Mouse (Mus musculus) limb, embryonic 13.5 days (tissue): ENCODE results near the gene Tmem40. TPM values are rescaled to one million over a fixed set of nuclear protein-coding genes. Genes with fewer than 3 reads are reported as not detected.

Source experiments
- ATAC-seq: fragments of 200-750 bp; cut with Nextera tagmentation; 2 replicates; pipeline ENCODE4 v1.8.0; 2017; ENCODE audit warnings: low read depth, moderate number of reproducible peaks, moderate TSS enrichment; ENCODE audit not compliant: low FRiP score
- H3K27ac ChIP-seq: fragments of 300-500 bp; sonication (generic); 2 replicates; pipeline ENCODE4 v1.5.1; 2015; ENCODE audit warnings: inconsistent platforms, mild to moderate bottlenecking, moderate library complexity
- H3K27me3 ChIP-seq: fragments of 300-500 bp; sonication (generic); 2 replicates; pipeline ENCODE4 v1.6.1; 2015; ENCODE audit warnings: mild to moderate bottlenecking, inconsistent platforms
- H3K36me3 ChIP-seq: fragments of 300-500 bp; sonication (generic); 2 replicates; pipeline ENCODE4 v1.6.1; 2015; ENCODE audit warnings: inconsistent platforms, mild to moderate bottlenecking, moderate library complexity
- H3K4me1 ChIP-seq: fragments of 300-500 bp; sonication (generic); 2 replicates; pipeline ENCODE4 v1.6.1; 2015; ENCODE audit warnings: inconsistent platforms
- H3K4me2 ChIP-seq: fragments of 300-500 bp; sonication (generic); replicated peaks from 2 replicates; pipeline ENCODE4 v1.6.1; 2015; ENCODE audit warnings: inconsistent platforms, mild to moderate bottlenecking, moderate library complexity
- H3K4me3 ChIP-seq: fragments of 300-500 bp; sonication (generic); 2 replicates; pipeline ENCODE4 v1.5.1; 2015; ENCODE audit warnings: moderate library complexity, mild to moderate bottlenecking, inconsistent platforms
- H3K9ac ChIP-seq: fragments of 300-500 bp; sonication (generic); 2 replicates; pipeline ENCODE4 v1.6.1; 2015; ENCODE audit warnings: mild to moderate bottlenecking, inconsistent platforms
- H3K9me3 ChIP-seq: fragments of 300-500 bp; sonication (generic); 2 replicates; pipeline ENCODE4 v1.6.1; 2016; ENCODE audit warnings: inconsistent platforms
- WGBS: fragments of 180-500 bp; shearing (Covaris S2); methylation state at CpG from one replicate; pipeline ENCODE4 v1.1.7; 2015; 5-methylcytosine and 5-hydroxymethylcytosine counted together
- polyA plus RNA-seq: library from polyadenylated mRNA; unstranded; fragments of >200 nt; fragmentation: Nextera tagmentation; extraction: Ambion mirVana; gene quantifications from 2 replicates; pipeline ENCODE4 v1.2.1, GENCODE M21; 2015

Gene Tmem40
- polyA plus RNA-seq, 1 experiment from 2014 or later, result 2.6 TPM

DNA sequence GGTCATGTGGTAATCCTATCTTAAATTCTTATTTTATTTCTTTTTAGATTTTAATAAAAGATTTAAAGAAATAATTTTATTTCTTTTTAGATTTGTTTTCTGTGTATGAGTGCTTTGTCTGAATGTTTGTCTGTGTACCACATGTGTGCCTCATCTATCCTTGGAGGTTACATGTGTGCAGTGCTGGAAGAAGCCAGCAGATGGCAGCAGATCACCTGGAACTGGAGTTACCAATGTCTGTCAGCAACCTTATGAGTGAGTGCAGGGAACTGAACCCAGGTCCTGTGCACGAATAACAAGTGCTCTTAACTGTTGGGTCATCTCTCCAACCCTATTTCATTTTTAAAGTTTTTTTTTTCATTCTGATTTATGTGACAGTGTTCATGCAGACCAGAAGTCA lies 35.1 kb downstream of the Tmem40 start:
- 90% methylated on average over 1 of the region's 1 CpGs for WGBS
- peaks cover 11% of the 10 kb centered on the region for H3K4me1 ChIP-seq
- no peaks in the 10 kb centered on the region for H3K27me3 ChIP-seq
- no peak for ATAC-seq
- H3K9me3 ChIP-seq, result peaks cover 5% of the 10 kb centered on the region
- no peak overlapping the region for H3K27ac ChIP-seq
- H3K4me3 ChIP-seq, result no peak overlapping the region
- H3K36me3 ChIP-seq, result no peaks in the 10 kb centered on the region
- no peak overlapping the region for H3K9ac ChIP-seq
- no peak overlapping the region for H3K4me2 ChIP-seq

- peaks cover 1% of the 10 kb centered on the region for H3K9me3 ChIP-seq
- ATAC-seq, result no peak
- H3K36me3 ChIP-seq, result no peaks in the 10 kb centered on the region
- no peak overlapping the region for H3K27ac ChIP-seq
- no peak overlapping the region for H3K4me3 ChIP-seq
- peaks cover 11% of the 10 kb centered on the region for H3K4me1 ChIP-seq
- H3K4me2 ChIP-seq, result no peak overlapping the region
- 75% methylated on average over 5 of the region's 5 CpGs for WGBS
- no peaks in the 10 kb centered on the region for H3K27me3 ChIP-seq
- no peak overlapping the region for H3K9ac ChIP-seq
These were observed 40.0 kb downstream of the Tmem40 start for GRCm38 (mm10) chr6:115722246-115722645.

- no peak overlapping the region for H3K9ac ChIP-seq
- H3K27ac ChIP-seq, result no peak overlapping the region
- no peaks in the 10 kb centered on the region for H3K36me3 ChIP-seq
- H3K27me3 ChIP-seq, result no peaks in the 10 kb centered on the region
- peaks cover 20% of the 10 kb centered on the region for H3K4me1 ChIP-seq
- H3K4me2 ChIP-seq, result peak overlapping the region; percentile 54
- H3K4me3 ChIP-seq, result peak overlapping the region; percentile 7; the same call in 1 of the 2 replicates
- no peaks in the 10 kb centered on the region for H3K9me3 ChIP-seq
- peak; percentile 83 for ATAC-seq
- whole genome bisulfite sequencing, result 1% methylated on average over 15 of the region's 15 CpGs
These were observed 44.3 kb downstream of the Tmem40 start for GRCm38 (mm10) chr6:115717715-115718558.

DNA sequence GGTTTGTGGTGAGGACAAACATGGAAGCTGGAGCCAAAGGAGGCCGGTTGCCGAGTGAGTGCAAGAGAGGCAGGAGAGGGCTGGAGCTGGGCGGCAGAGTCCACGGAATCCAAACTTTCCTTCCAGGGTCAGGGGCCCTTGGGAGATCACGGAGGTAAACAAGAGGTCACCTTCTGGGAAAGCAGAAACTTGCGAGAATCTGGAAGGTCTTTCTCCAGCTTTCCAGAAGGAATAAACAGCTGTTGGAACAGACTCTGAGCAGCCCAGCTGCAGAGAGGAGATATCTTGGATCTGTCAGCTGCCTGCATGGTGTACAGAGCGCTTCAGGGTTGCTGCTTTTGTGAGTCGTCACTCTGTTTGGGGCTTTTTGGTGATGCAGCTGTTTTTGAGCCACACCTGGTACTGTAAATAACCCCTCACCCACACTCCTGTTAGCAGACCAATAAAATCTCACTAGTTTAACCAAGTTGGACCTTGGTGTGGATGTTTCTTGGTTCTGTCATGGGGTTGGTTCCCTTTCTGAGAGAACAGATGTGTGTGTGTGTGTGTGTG lies 45.0 kb downstream of the Tmem40 start:
- peaks cover 20% of the 10 kb centered on the region for H3K4me1 ChIP-seq
- no peaks in the 10 kb centered on the region for H3K36me3 ChIP-seq
- ATAC-seq, result peak; percentile 71
- no peak overlapping the region for H3K9ac ChIP-seq
- no peaks in the 10 kb centered on the region for H3K9me3 ChIP-seq
- 10% methylated on average over 8 of the region's 8 CpGs for WGBS
- H3K4me2 ChIP-seq, result peak overlapping the region; percentile 54
- peak overlapping the region; percentile 44; the same call in 1 of the 2 replicates for H3K27ac ChIP-seq
- no peaks in the 10 kb centered on the region for H3K27me3 ChIP-seq
- peak overlapping the region; percentile 8; the same call in 1 of the 2 replicates for H3K4me3 ChIP-seq

DNA sequence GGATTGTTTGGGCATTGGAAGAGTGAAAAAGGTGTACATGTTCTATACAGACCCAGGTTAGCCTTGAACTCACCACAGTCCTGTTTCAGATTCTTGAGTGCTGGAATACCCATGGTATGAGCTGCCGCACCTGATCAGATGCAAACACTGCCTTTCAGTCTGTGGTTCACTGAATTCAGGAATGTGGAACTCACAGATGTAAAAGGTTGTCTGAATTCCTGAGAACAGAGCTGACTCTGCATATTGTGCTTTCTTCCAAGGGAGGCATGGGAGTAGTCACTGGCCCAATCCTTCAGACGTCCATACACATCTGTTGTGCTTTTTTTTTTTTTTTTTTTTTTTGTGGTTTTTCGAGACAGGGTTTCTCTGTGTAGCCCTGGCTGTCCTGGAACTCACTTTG lies 50.9 kb downstream of the Tmem40 start:
- WGBS, result 65% methylated on average over 3 of the region's 3 CpGs
- ATAC-seq, result no peak
- H3K27ac ChIP-seq, result no peak overlapping the region

DNA sequence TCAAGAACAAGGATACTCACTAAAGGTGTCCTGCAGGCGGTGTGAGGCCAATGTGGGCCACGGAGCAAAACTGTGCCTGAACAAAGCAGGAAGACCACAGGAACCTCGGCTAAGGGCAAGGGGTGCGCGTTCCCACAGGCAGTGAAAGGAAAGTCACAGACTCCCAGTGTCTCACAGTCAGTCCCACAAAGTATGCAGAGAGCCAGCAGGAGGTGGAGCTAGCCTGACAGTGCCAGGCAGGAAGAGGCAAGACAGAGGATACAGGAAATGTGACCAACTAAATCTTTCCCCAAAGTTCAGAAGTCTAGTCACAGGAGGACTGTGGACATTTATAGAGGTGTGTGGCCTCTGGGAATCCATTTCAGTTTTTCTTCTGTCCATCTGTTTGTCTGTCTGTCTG lies 59.3 kb downstream of the Tmem40 start:
- Histone ChIP-seq H3K27me3 (no peaks in the 10 kb centered on the region), H3K36me3 (no peaks in the 10 kb centered on the region), H3K9ac (no peak overlapping the region), H3K9me3 (no peaks in the 10 kb centered on the region), H3K4me3 (no peak overlapping the region), H3K4me1 (no peaks in the 10 kb centered on the region), H3K27ac (no peak overlapping the region), H3K4me2 (no peak overlapping the region)
- WGBS, result 71% methylated on average over 5 of the region's 5 CpGs
- ATAC-seq, result no peak

More for the DNA sequence above, 50.9 kb downstream of the Tmem40 start:
- Histone ChIP-seq H3K9me3 (no peaks in the 10 kb centered on the region), H3K36me3 (no peaks in the 10 kb centered on the region), H3K27me3 (no peaks in the 10 kb centered on the region), H3K4me3 (no peak overlapping the region), H3K4me1 (no peaks in the 10 kb centered on the region), H3K9ac (no peak overlapping the region), H3K4me2 (no peak overlapping the region)

GRCm38 (mm10) chr6:115701302-115701701 lies 60.9 kb downstream of the Tmem40 start:
- no peak for ATAC-seq
- Histone ChIP-seq H3K4me1 (no peaks in the 10 kb centered on the region), H3K9me3 (no peaks in the 10 kb centered on the region), H3K36me3 (no peaks in the 10 kb centered on the region), H3K9ac (no peak overlapping the region), H3K27me3 (no peaks in the 10 kb centered on the region), H3K27ac (no peak overlapping the region), H3K4me2 (no peak overlapping the region), H3K4me3 (no peak overlapping the region)
- WGBS, result 56% methylated on average over 11 of the region's 11 CpGs

DNA sequence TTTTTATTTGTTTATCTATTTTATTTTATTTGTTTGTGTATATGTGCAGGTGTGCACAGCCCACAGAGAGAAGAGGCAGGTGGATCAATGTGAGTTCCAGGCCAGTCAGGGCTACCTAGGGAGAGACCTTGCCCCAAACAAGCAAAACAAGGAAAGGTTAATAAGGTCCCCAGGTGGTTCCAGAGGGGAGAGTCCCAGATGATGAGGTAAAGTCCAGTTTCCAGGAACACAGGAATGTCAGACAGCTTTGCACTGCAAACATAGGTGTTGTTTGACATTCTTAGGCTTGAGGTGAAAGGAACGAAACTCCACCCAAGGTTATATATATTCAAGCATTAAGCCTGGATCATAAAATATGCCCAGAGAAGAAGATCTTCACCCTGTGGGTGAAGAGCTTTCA lies 61.4 kb downstream of the Tmem40 start:
- Histone ChIP-seq H3K4me3 (no peak overlapping the region), H3K4me2 (no peak overlapping the region), H3K36me3 (no peaks in the 10 kb centered on the region), H3K9me3 (no peaks in the 10 kb centered on the region), H3K27ac (no peak overlapping the region), H3K4me1 (no peaks in the 10 kb centered on the region), H3K27me3 (no peaks in the 10 kb centered on the region), H3K9ac (no peak overlapping the region)
- no peak for ATAC-seq
- 89% methylated on average over 1 of the region's 1 CpGs for WGBS

DNA sequence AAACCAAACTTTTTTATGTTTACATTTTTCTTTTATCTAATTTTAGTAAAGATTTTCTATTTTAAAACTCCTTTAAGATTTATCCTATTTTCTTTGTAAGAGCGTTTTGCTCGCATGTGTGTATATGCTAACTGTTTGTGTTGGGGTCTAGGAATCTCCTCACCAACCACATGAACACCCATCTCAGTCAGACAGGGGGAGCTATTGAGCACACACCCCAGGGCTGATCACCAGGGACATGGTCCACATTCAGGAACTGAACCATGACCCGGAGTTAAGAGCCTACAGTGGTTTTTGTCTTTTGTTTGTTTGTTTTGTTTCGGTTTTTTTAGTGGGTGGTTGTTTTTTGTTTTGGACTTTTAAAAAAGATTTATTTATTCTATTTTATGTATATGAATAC lies 63.5 kb downstream of the Tmem40 start:
- WGBS, result 84% methylated on average over 4 of the region's 4 CpGs

GRCm38 (mm10) chr6:115697739-115698558 lies 64.3 kb downstream of the Tmem40 start:
- no peaks in the 10 kb centered on the region for H3K27me3 ChIP-seq
- WGBS, result 75% methylated on average over 17 of the region's 17 CpGs
- H3K4me1 ChIP-seq, result peaks cover 12% of the 10 kb centered on the region; the same call in 1 of the 2 replicates
- ATAC-seq, result no peak
- H3K36me3 ChIP-seq, result no peaks in the 10 kb centered on the region
- no peak overlapping the region for H3K4me2 ChIP-seq
- no peaks in the 10 kb centered on the region for H3K9me3 ChIP-seq
- H3K27ac ChIP-seq, result no peak overlapping the region
- no peak overlapping the region for H3K9ac ChIP-seq
- no peak overlapping the region for H3K4me3 ChIP-seq

More for the DNA sequence above, 63.5 kb downstream of the Tmem40 start:
- no peaks in the 10 kb centered on the region for H3K36me3 ChIP-seq
- H3K27me3 ChIP-seq, result no peaks in the 10 kb centered on the region
- H3K27ac ChIP-seq, result no peak overlapping the region
- peaks cover 12% of the 10 kb centered on the region; the same call in 1 of the 2 replicates for H3K4me1 ChIP-seq
- no peak for ATAC-seq
- no peak overlapping the region for H3K4me3 ChIP-seq
- no peaks in the 10 kb centered on the region for H3K9me3 ChIP-seq
- H3K9ac ChIP-seq, result no peak overlapping the region
- H3K4me2 ChIP-seq, result no peak overlapping the region

DNA sequence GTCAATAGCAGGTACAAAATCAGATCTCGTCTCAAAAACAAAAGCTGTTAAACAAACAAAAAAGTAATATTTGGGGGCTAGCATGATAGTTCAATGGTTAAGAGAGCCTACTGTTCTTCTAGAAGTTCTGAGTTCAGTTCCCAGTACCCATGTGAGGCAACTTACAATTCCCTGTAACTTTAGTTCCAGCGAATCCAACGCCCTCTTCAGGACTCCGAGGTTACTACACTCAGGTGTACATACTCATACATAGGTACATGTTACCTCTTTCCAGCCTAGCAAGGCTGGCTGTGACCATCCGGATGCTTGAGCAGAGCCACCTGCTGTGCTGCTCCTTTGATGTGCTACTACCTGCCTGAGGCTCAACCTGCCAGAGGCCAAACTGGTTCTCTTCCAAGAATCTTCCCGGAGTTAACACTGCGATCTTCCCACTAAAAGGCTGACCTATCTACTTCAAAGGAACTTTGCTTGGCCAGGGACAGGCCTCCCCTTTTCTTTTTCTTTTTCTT lies 65.4 kb downstream of the Tmem40 start:
- H3K4me2 ChIP-seq, result no peak overlapping the region
- no peak overlapping the region for H3K27ac ChIP-seq
- peaks cover 12% of the 10 kb centered on the region; the same call in 1 of the 2 replicates for H3K4me1 ChIP-seq
- 81% methylated on average over 7 of the region's 7 CpGs for WGBS
- H3K36me3 ChIP-seq, result no peaks in the 10 kb centered on the region
- no peaks in the 10 kb centered on the region for H3K27me3 ChIP-seq
- H3K4me3 ChIP-seq, result no peak overlapping the region
- ATAC-seq, result no peak
- no peaks in the 10 kb centered on the region for H3K9me3 ChIP-seq
- no peak overlapping the region for H3K9ac ChIP-seq

DNA sequence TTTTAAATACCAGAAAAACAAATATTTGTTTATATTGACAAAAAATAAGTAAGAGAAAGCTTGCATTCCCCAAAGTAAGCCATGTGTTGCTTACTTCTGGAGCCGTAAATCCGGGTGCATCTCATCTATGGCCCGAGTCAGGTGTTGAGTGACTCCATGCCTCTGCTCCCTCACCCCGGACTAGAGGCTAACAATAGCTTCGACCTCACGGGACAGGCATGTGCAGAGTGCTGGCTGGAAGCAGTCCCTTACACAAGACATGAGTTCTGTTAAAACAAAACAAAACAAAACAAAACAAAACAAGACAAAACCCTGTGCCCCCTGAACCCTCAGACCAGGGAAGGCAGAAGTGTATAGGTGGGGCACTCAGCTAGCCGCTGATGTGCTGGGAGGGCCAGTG lies 67.1 kb downstream of the Tmem40 start:
- H3K9me3 ChIP-seq, result no peaks in the 10 kb centered on the region
- H3K4me3 ChIP-seq, result no peak overlapping the region
- H3K4me2 ChIP-seq, result no peak overlapping the region
- WGBS, result 52% methylated on average over 7 of the region's 7 CpGs
- H3K4me1 ChIP-seq, result peaks cover 12% of the 10 kb centered on the region; the same call in 1 of the 2 replicates
- ATAC-seq, result 0 out of 2 replicates have a peak, but pooled peaks have one; percentile 44
- H3K27me3 ChIP-seq, result no peaks in the 10 kb centered on the region
- no peak overlapping the region for H3K27ac ChIP-seq
- no peak overlapping the region for H3K9ac ChIP-seq
- no peaks in the 10 kb centered on the region for H3K36me3 ChIP-seq
